Mouse (Mus musculus): ENCODE results near the gene Ndufv1. TPM values are rescaled to one million over a fixed set of nuclear protein-coding genes. Genes with fewer than 3 reads are reported as not detected.
"Not testable (repeated sequence)": the region's sequence is repeated elsewhere in the genome, so short reads cannot be mapped to it uniquely, and the experiment has no call there.

Gene Ndufv1
- polyA plus RNA-seq, 1 experiment: 145 TPM

GRCm38 (mm10) chr19:4047859-4048258, 35.3 kb upstream of the Ndufv1 start:
- H3K27ac ChIP-seq (ENCODE audit: control insufficient read depth, insufficient read depth, low read depth, low read length): no peak overlapping the region
- no peaks in the 10 kb centered on the region for H3K27me3 ChIP-seq (ENCODE audit: control insufficient read depth, insufficient read depth, low read length)
- TF ChIP-seq POLR2A (IDR thresholded peaks at IDR 0.05; ENCODE audit: control insufficient read depth, low read depth, low read length): no peak
- TF ChIP-seq CTCF (IDR thresholded peaks at IDR 0.05; ENCODE audit: control insufficient read depth, insufficient read depth, insufficient replicate concordance, low read depth, low read length): peak; percentile 59; the same call in 1 of the 2 replicates
- no peaks in the 10 kb centered on the region for H3K36me3 ChIP-seq (ENCODE audit: control insufficient read depth, insufficient read depth, low read length)
- H3K4me1 ChIP-seq (ENCODE audit: control insufficient read depth, insufficient read depth, low read length): peaks cover 11% of the 10 kb centered on the region
- no peak overlapping the region for H3K4me3 ChIP-seq (ENCODE audit: control insufficient read depth, low read depth, low read length)

- peak overlapping the region; percentile 5; the same call in 1 of the 2 replicates for H3K27ac ChIP-seq (ENCODE audit: control insufficient read depth, insufficient read depth, low read depth, low read length)
- H3K27me3 ChIP-seq (ENCODE audit: control insufficient read depth, insufficient read depth, low read length): no peaks in the 10 kb centered on the region
- H3K4me1 ChIP-seq (ENCODE audit: control insufficient read depth, insufficient read depth, low read length): peaks cover 11% of the 10 kb centered on the region
- H3K36me3 ChIP-seq (ENCODE audit: control insufficient read depth, insufficient read depth, low read length): no peaks in the 10 kb centered on the region
- no peak for TF ChIP-seq CTCF (IDR thresholded peaks at IDR 0.05; ENCODE audit: control insufficient read depth, insufficient read depth, insufficient replicate concordance, low read depth, low read length)
- no peak for TF ChIP-seq POLR2A (IDR thresholded peaks at IDR 0.05; ENCODE audit: control insufficient read depth, low read depth, low read length)
- H3K4me3 ChIP-seq (ENCODE audit: control insufficient read depth, low read depth, low read length): no peak overlapping the region
Observed at GRCm38 (mm10) chr19:4046866-4047254, 34.3 kb upstream of the Ndufv1 start.

- Histone ChIP-seq H3K27ac (ENCODE audit: control insufficient read depth, insufficient read depth, low read depth, low read length) (peak within 1 kb of the TSS; percentile 54), H3K27me3 (ENCODE audit: control insufficient read depth, insufficient read depth, low read length) (no peaks in the 10 kb centered on the region), H3K36me3 (ENCODE audit: control insufficient read depth, insufficient read depth, low read length) (no peaks in the 10 kb centered on the region), H3K4me3 (ENCODE audit: control insufficient read depth, low read depth, low read length) (no peak within 1 kb of the TSS), H3K4me1 (ENCODE audit: control insufficient read depth, insufficient read depth, low read length) (peaks cover 11% of the 10 kb centered on the region)
- TF ChIP-seq POLR2A (IDR thresholded peaks at IDR 0.05; ENCODE audit: control insufficient read depth, low read depth, low read length) (no peak), CTCF (IDR thresholded peaks at IDR 0.05; ENCODE audit: control insufficient read depth, insufficient read depth, insufficient replicate concordance, low read depth, low read length) (no peak)
Observed at GRCm38 (mm10) chr19:4045966-4046865, 33.6 kb upstream of the Ndufv1 start, which contains the start of gene Gstp2. Gene Gstp2 (minus strand): TSS chr19:4046023.

GRCm38 (mm10) chr19:4044109-4044508, 31.5 kb upstream of the Ndufv1 start:
- H3K36me3 ChIP-seq (ENCODE audit: control insufficient read depth, insufficient read depth, low read length); H3K4me3 ChIP-seq (ENCODE audit: control insufficient read depth, low read depth, low read length); H3K27me3 ChIP-seq (ENCODE audit: control insufficient read depth, insufficient read depth, low read length); H3K27ac ChIP-seq (ENCODE audit: control insufficient read depth, insufficient read depth, low read depth, low read length): not testable (repeated sequence)
- peaks cover 11% of the 10 kb centered on the region for H3K4me1 ChIP-seq (ENCODE audit: control insufficient read depth, insufficient read depth, low read length)

GRCm38 (mm10) chr19:4042124-4042523, 29.5 kb upstream of the Ndufv1 start:
- Histone ChIP-seq H3K27me3 (ENCODE audit: control insufficient read depth, insufficient read depth, low read length) (no peaks in the 10 kb centered on the region), H3K36me3 (ENCODE audit: control insufficient read depth, insufficient read depth, low read length) (no peaks in the 10 kb centered on the region), H3K4me3 (ENCODE audit: control insufficient read depth, low read depth, low read length) (no peak overlapping the region), H3K4me1 (ENCODE audit: control insufficient read depth, insufficient read depth, low read length) (peaks cover 13% of the 10 kb centered on the region), H3K27ac (ENCODE audit: control insufficient read depth, insufficient read depth, low read depth, low read length) (no peak overlapping the region)
- TF ChIP-seq POLR2A (IDR thresholded peaks at IDR 0.05; ENCODE audit: control insufficient read depth, low read depth, low read length): no peak
- no peak for TF ChIP-seq CTCF (IDR thresholded peaks at IDR 0.05; ENCODE audit: control insufficient read depth, insufficient read depth, insufficient replicate concordance, low read depth, low read length)

GRCm38 (mm10) chr19:4041500-4041899, 28.9 kb upstream of the Ndufv1 start:
- H3K27me3 ChIP-seq (ENCODE audit: control insufficient read depth, insufficient read depth, low read length); H3K27ac ChIP-seq (ENCODE audit: control insufficient read depth, insufficient read depth, low read depth, low read length); H3K4me1 ChIP-seq (ENCODE audit: control insufficient read depth, insufficient read depth, low read length); H3K4me3 ChIP-seq (ENCODE audit: control insufficient read depth, low read depth, low read length); H3K36me3 ChIP-seq (ENCODE audit: control insufficient read depth, insufficient read depth, low read length): not testable (repeated sequence)

- not testable (repeated sequence) for H3K36me3 ChIP-seq (ENCODE audit: control insufficient read depth, insufficient read depth, low read length); H3K4me3 ChIP-seq (ENCODE audit: control insufficient read depth, low read depth, low read length); H3K4me1 ChIP-seq (ENCODE audit: control insufficient read depth, insufficient read depth, low read length); H3K27me3 ChIP-seq (ENCODE audit: control insufficient read depth, insufficient read depth, low read length); H3K27ac ChIP-seq (ENCODE audit: control insufficient read depth, insufficient read depth, low read depth, low read length)
Observed at GRCm38 (mm10) chr19:4040941-4041340, 28.3 kb upstream of the Ndufv1 start.

- no peak for TF ChIP-seq CTCF (IDR thresholded peaks at IDR 0.05; ENCODE audit: control insufficient read depth, insufficient read depth, insufficient replicate concordance, low read depth, low read length)
- peak; percentile 90 for TF ChIP-seq POLR2A (IDR thresholded peaks at IDR 0.05; ENCODE audit: control insufficient read depth, low read depth, low read length)
- Histone ChIP-seq H3K4me1 (ENCODE audit: control insufficient read depth, insufficient read depth, low read length) (peaks cover 5% of the 10 kb centered on the region; the same call in 1 of the 2 replicates), H3K27me3 (ENCODE audit: control insufficient read depth, insufficient read depth, low read length) (no peaks in the 10 kb centered on the region), H3K4me3 (ENCODE audit: control insufficient read depth, low read depth, low read length) (peak within 1 kb of the TSS; percentile 87), H3K27ac (ENCODE audit: control insufficient read depth, insufficient read depth, low read depth, low read length) (peak within 1 kb of the TSS; percentile 70), H3K36me3 (ENCODE audit: control insufficient read depth, insufficient read depth, low read length) (no peaks in the 10 kb centered on the region)
Observed at GRCm38 (mm10) chr19:4037788-4038232, 25.2 kb upstream of the Ndufv1 start, which contains the start of gene Gstp1. Gene Gstp1 (minus strand): TSS chr19:4037985.

- peak overlapping the region; percentile 87 for H3K4me3 ChIP-seq (ENCODE audit: control insufficient read depth, low read depth, low read length)
- not testable (repeated sequence) for H3K27me3 ChIP-seq (ENCODE audit: control insufficient read depth, insufficient read depth, low read length); H3K4me1 ChIP-seq (ENCODE audit: control insufficient read depth, insufficient read depth, low read length); H3K36me3 ChIP-seq (ENCODE audit: control insufficient read depth, insufficient read depth, low read length)
- peak overlapping the region; percentile 70 for H3K27ac ChIP-seq (ENCODE audit: control insufficient read depth, insufficient read depth, low read depth, low read length)
Observed at GRCm38 (mm10) chr19:4037154-4037787, 24.7 kb upstream of the Ndufv1 start.

All from testis, adult 2 months (tissue).